In genomic region chr7:99438881-99439280, GRCm38 (mm10) we compare ENCODE assay signal across 15 mouse cellular contexts. TPM values are rescaled to one million over a fixed set of nuclear protein-coding genes. Genes with fewer than 3 reads are reported as not detected.
DNase-seq lines count a peak whose midpoint lies in the region; TF ChIP-seq lines count a peak whose summit lies in the region.
"Had no signal": no experiment of that assay in that cellular context is flagged by ENCODE, and none has a peak within 500 bp of the region (broad histone marks: within the 10 kb centered on the region; RNA-seq: fewer than 3 reads in every experiment).

No protein-coding gene starts in this region.

- H3K27me3 ChIP-seq in CH12.LX (replicated peaks): no peaks in the 10 kb centered on the region

- DNase-seq in heart, adult 11 months: peak; percentile 88
- DNase-seq in heart, postnatal 4 days: no peak
- DNase-seq in left cerebral cortex, adult 2 months (ENCODE audit: extremely low spot score in 1 of 2, low spot score in 2 of 2): no peak
- DNase-seq in left cerebral cortex, adult 9 months (ENCODE audit: low spot score in 2 of 2): no peak
- DNase-seq in CH12.LX (ENCODE audit: extremely low read depth): no peak
- no peak for DNase-seq in brain, embryonic 14.5 days (ENCODE audit: low read depth)
- no peak for DNase-seq in cerebellum, adult 11-12 months
- no peak for DNase-seq in gastrocnemius, adult 8-10 months (ENCODE audit: low spot score in 2 of 2)
- DNase-seq: cerebellum, adult 9-10 months; heart, postnatal 10 days; kidney, postnatal 14 days; thymus, postnatal 14 days had no signal

- no peak overlapping the region for H3K4me2 ChIP-seq in CH12.LX (ENCODE audit: insufficient read depth, low read depth, poor library complexity, severe bottlenecking)
- H3K4me2 ChIP-seq: midbrain, embryonic 12.5 days had no signal

- in situ Hi-C loops in CH12.LX (cut with MboI; ENCODE audit: low pct_ligation_motif_present, low pct_unique_long_range_greater_than_20kb, low sequenced_read_pairs): no loop called here

- intact Hi-C loops in left cerebral cortex, adult 2 months (cut with DNase I): no loop called here

- TF ChIP-seq POLR2A in CH12.LX (IDR thresholded peaks at IDR 0.05; ENCODE audit: low read depth, low read length): no peak
- no peak for TF ChIP-seq POLR2A in brain, embryonic 14.5 days (IDR thresholded peaks at IDR 0.05; ENCODE audit: borderline replicate concordance, extremely low read depth, insufficient read depth, insufficient read length, poor library complexity, severe bottlenecking)

- peaks cover 0 to 28% of the 10 kb centered on the region in 2 experiments for H3K36me3 ChIP-seq in CH12.LX (replicated peaks in 1 of 2; ENCODE audit: control insufficient read depth in 1 of 2, insufficient read depth in 1 of 2, low read length in 1 of 2)
- H3K36me3 ChIP-seq: limb, embryonic 10.5 days; midbrain, embryonic 12.5 days had no signal

- no peaks in the 10 kb centered on the region for H3K9me3 ChIP-seq in CH12.LX (replicated peaks; ENCODE audit: low read length)
- H3K9me3 ChIP-seq: limb, embryonic 10.5 days; midbrain, embryonic 12.5 days had no signal

- H3K4me1 ChIP-seq in CH12.LX (ENCODE audit: control insufficient read depth in 1 of 2, insufficient read depth in 2 of 2): peaks cover 24 to 71% of the 10 kb centered on the region in 2 experiments

- no peak for TF ChIP-seq EP300 in CH12.LX (IDR thresholded peaks at IDR 0.05; ENCODE audit: low read length)

- no peak overlapping the region for H3K4me3 ChIP-seq in left cerebral cortex, adult 2 months
- no peak overlapping the region for H3K4me3 ChIP-seq in CH12.LX (replicated peaks in 1 of 3; ENCODE audit: low read depth in 2 of 3, low read length in 2 of 3, poor library complexity in 1 of 3)
- H3K4me3 ChIP-seq: limb, embryonic 10.5 days; midbrain, embryonic 12.5 days had no signal

- H3K27ac ChIP-seq in left cerebral cortex, adult 2 months: no peak overlapping the region
- H3K27ac ChIP-seq in CH12.LX (ENCODE audit: insufficient read depth, low read depth): no peak overlapping the region
- H3K27ac ChIP-seq: midbrain, embryonic 12.5 days had no signal

- no peak overlapping the region for H3K9ac ChIP-seq in CH12.LX (ENCODE audit: insufficient read depth, low read depth)
- H3K9ac ChIP-seq: midbrain, embryonic 12.5 days had no signal

- no peak; the same call in 1 of the 2 replicates for TF ChIP-seq RAD21 in CH12.LX (IDR thresholded peaks at IDR 0.05; ENCODE audit: low read depth, low read length)

- dilution Hi-C loops in CH12.LX (cut with MboI; ENCODE audit: extremely low pct_ligation_motif_present, extremely low pct_unique_long_range_greater_than_20kb, low sequenced_read_pairs): no loop called here

- TF ChIP-seq CTCF in left cerebral cortex, adult 2 months (IDR thresholded peaks at IDR 0.05): peak; percentile 45
- TF ChIP-seq CTCF in CH12.LX (conservative IDR thresholded peaks at IDR 0.05 in 1 of 2, IDR thresholded peaks at IDR 0.05 in 1 of 2; ENCODE audit: low read depth in 2 of 2, low read length in 2 of 2): peak in 1 of 2 experiments; percentile 45; a peak in 2 of 4 replicates
- peak; percentile 31; the same call in 1 of the 2 replicates for TF ChIP-seq CTCF in brain, embryonic 14.5 days (IDR thresholded peaks at IDR 0.05; ENCODE audit: borderline replicate concordance, extremely low read depth, insufficient read depth, insufficient read length)

- H3K79me2 ChIP-seq in CH12.LX (replicated peaks; ENCODE audit: control insufficient read depth, extremely low read depth, insufficient read depth, poor library complexity, severe bottlenecking): no peaks in the 10 kb centered on the region

TF ChIP-seq in CH12.LX, 34 proteins besides CTCF, POLR2A, EP300 and RAD21:
- TF ChIP-seq MAFK (IDR thresholded peaks at IDR 0.05; ENCODE audit: insufficient replicate concordance, low read length) (no peak), POLR2AphosphoS2 (IDR thresholded peaks at IDR 0.05; ENCODE audit: low read depth, low read length) (no peak), SMC3 (IDR thresholded peaks at IDR 0.05; ENCODE audit: low read depth, low read length) (0 out of 2 replicates have a peak, but pooled peaks have one; percentile 11), ELF1 (IDR thresholded peaks at IDR 0.05; ENCODE audit: low read depth, low read length) (no peak), USF1 (IDR thresholded peaks at IDR 0.05; ENCODE audit: low read depth, low read length) (no peak), ZKSCAN1 (IDR thresholded peaks at IDR 0.05; ENCODE audit: borderline replicate concordance, low read depth, low read length) (no peak)
TF ChIP-seq in CH12.LX: peak in this region for 1.

RNA-seq across cellular contexts. Expression of gene Klhl35, which starts 26.9 kb away (rescaled TPM):
- total RNA-seq in heart, postnatal 4 days (2021): 1 to 10 TPM; 1.3 to 1.4 TPM
- total RNA-seq in left cerebral cortex, adult 2 months (2021): 1 to 10 TPM; 2.3 to 2.7 TPM
- total RNA-seq in CH12.LX (2012; rRNA removed) (not detected in 2 replicates), CH12.LX (2014; rRNA removed) (not detected in 2 replicates)
- not detected in 2 replicates for polyA plus RNA-seq in CH12.LX (2012; ENCODE audit: insufficient read length, low read depth)
- 13.2 and 17.9 TPM in 2 replicates for polyA plus RNA-seq in brain, embryonic 14.5 days (2012; rRNA removed)
- total RNA-seq in gastrocnemius, adult 8-10 months (2022): not detected
- total RNA-seq: MEL had no signal

RNA-seq across cellular contexts. Expression of gene Rps3, which starts 44.7 kb away (rescaled TPM):
- total RNA-seq in heart, postnatal 4 days (2021): 100 to 1,000 TPM; 440 to 487 TPM
- 100 to 1,000 TPM; 223 to 241 TPM for total RNA-seq in left cerebral cortex, adult 2 months (2021)
- total RNA-seq in CH12.LX (2012; rRNA removed) (2,320 and 2,484 TPM in 2 replicates), CH12.LX (2014; rRNA removed) (3,699 and 3,874 TPM in 2 replicates)
- 1,738 and 1,898 TPM in 2 replicates for polyA plus RNA-seq in CH12.LX (2012; ENCODE audit: insufficient read length, low read depth)
- 722 and 820 TPM in 2 replicates for polyA plus RNA-seq in brain, embryonic 14.5 days (2012; rRNA removed)
- 100 to 1,000 TPM; 272 to 331 (median 278) TPM for total RNA-seq in gastrocnemius, adult 8-10 months (2022)

RNA-seq across cellular contexts. Expression of gene Gdpd5, which starts 57.7 kb away (rescaled TPM):
- 10 to 100 TPM; 40.7 to 42.6 TPM for total RNA-seq in heart, postnatal 4 days (2021)
- total RNA-seq in left cerebral cortex, adult 2 months (2021): 10 to 100 TPM; 40.8 to 42.4 TPM
- 7.5 and 9.1 TPM in 2 replicates for total RNA-seq in CH12.LX (2012; rRNA removed)
- 2.4 and 2.8 TPM in 2 replicates for total RNA-seq in CH12.LX (2014; rRNA removed)
- polyA plus RNA-seq in CH12.LX (2012; ENCODE audit: insufficient read length, low read depth): 7.0 and 9.0 TPM in 2 replicates
- polyA plus RNA-seq in brain, embryonic 14.5 days (2012; rRNA removed): 56.3 and 70.2 TPM in 2 replicates
- 1 to 10 TPM; 5.0 to 5.9 (median 5.1) TPM for total RNA-seq in gastrocnemius, adult 8-10 months (2022)

Comparison
In these comparisons a context has a peak if more than half of its experiments do, and no peak if none do; other contexts are left out.
1. RNA of gene Rps3, which starts 44.7 kb away (total RNA-seq): 2,320 to 3,874 TPM in CH12.LX; 440 to 487 TPM in heart, postnatal 4 days, 272 to 331 TPM in gastrocnemius, adult 8-10 months and 223 to 241 TPM in left cerebral cortex, adult 2 months; every median in the first group is over 4 times any median in the second.
2. RNA of gene Gdpd5, which starts 57.7 kb away (total RNA-seq): 40.7 to 42.6 TPM in heart, postnatal 4 days and 40.8 to 42.4 TPM in left cerebral cortex, adult 2 months; 2.4 to 9.1 TPM in CH12.LX and 5.0 to 5.9 TPM in gastrocnemius, adult 8-10 months; every median in the first group is over 4 times any median in the second.